Comparison of ENCODE assay signal across 8 mouse cellular contexts in genomic region chr2:145683536-145683935, GRCm38 (mm10).
DNase-seq lines count a peak whose midpoint lies in the region.

No protein-coding gene starts in this region.

- peak; percentile 16 to 17 for DNase-seq in cerebellum, postnatal 14 days
- DNase-seq in cerebellum, adult 9-11 months: no peak
- peak; percentile 47 to 48 for DNase-seq in right cerebral cortex, postnatal 10 days (ENCODE audit: low spot score in 2 of 2)
- DNase-seq in right cerebral cortex, postnatal 36 days (ENCODE audit: low spot score in 2 of 2): no peak
- DNase-seq in kidney, postnatal 14 days: peak; percentile 90
- peak; percentile 74 for DNase-seq in testis, postnatal 10 days (ENCODE audit: low spot score)
- no peak for DNase-seq in layer of hippocampus, adult 9-10 months (ENCODE audit: low spot score)
- no peak for DNase-seq in frontal cortex, postnatal 14 days (ENCODE audit: low spot score in 2 of 2)

Comparison
In these comparisons a context has a peak if more than half of its experiments do, and no peak if none do; other contexts are left out.
1. DNase-seq: peak in cerebellum, postnatal 14 days (2 of 2), right cerebral cortex, postnatal 10 days (2 of 2), kidney, postnatal 14 days (single experiment) and testis, postnatal 10 days (single experiment); none in cerebellum, adult 9-11 months (single experiment), right cerebral cortex, postnatal 36 days (0 of 2), layer of hippocampus, adult 9-10 months (single experiment) and frontal cortex, postnatal 14 days (0 of 2).